Mouse (Mus musculus) limb, embryonic 11.5 days (tissue): ENCODE data around the gene Cnn2. TPM values are rescaled to one million over a fixed set of nuclear protein-coding genes. Genes with fewer than 3 reads are reported as not detected.

ENCODE experiments used
- ATAC-seq: fragments of 200-750 bp; cut with Nextera tagmentation; 2 replicates; pipeline ENCODE4 v1.8.0; 2017; ENCODE audit warnings: low read depth; ENCODE audit not compliant: insufficient number of reproducible peaks, low FRiP score, low TSS enrichment
- DNase-seq: peaks from one replicate; pipeline ENCODE4 v3.0.0-alpha.2; 2015; ENCODE audit warnings: low spot score
- H3K27ac ChIP-seq: fragments of 300-500 bp; sonication (generic); replicated peaks from 2 replicates; pipeline ENCODE4 v1.5.1; 2014; ENCODE audit warnings: low read depth, mild to moderate bottlenecking, low read length
- H3K27me3 ChIP-seq: fragments of 300-500 bp; sonication (generic); 2 replicates; pipeline ENCODE4 v1.6.1; 2014; ENCODE audit warnings: mild to moderate bottlenecking, low read length, mixed read lengths; ENCODE audit not compliant: control insufficient read depth, insufficient read depth
- H3K36me3 ChIP-seq: fragments of 300-500 bp; sonication (generic); 2 replicates; pipeline ENCODE4 v1.6.1; 2014; ENCODE audit warnings: mild to moderate bottlenecking, low read length, moderate library complexity, mixed read lengths; ENCODE audit not compliant: control insufficient read depth, insufficient read depth
- H3K4me1 ChIP-seq: fragments of 300-500 bp; sonication (generic); 2 replicates; pipeline ENCODE4 v1.6.1; 2014; ENCODE audit warnings: low read length, mixed read lengths; ENCODE audit not compliant: control insufficient read depth, insufficient read depth
- H3K4me2 ChIP-seq: fragments of 300-500 bp; sonication (generic); 2 replicates; pipeline ENCODE4 v1.6.1; 2014; ENCODE audit warnings: low read depth, mild to moderate bottlenecking, moderate library complexity; ENCODE audit not compliant: severe bottlenecking
- H3K4me3 ChIP-seq: fragments of 300-500 bp; sonication (generic); 2 replicates; pipeline ENCODE4 v1.5.1; 2014; ENCODE audit warnings: low read depth, low read length
- H3K9ac ChIP-seq: fragments of 300-500 bp; sonication (generic); 2 replicates; pipeline ENCODE4 v1.6.1; 2014; ENCODE audit warnings: mild to moderate bottlenecking, low read length
- H3K9me3 ChIP-seq: fragments of 300-500 bp; sonication (generic); 2 replicates; pipeline ENCODE4 v1.6.1; 2016; ENCODE audit warnings: low read length; ENCODE audit not compliant: control insufficient read depth
- WGBS: fragments of 180-500 bp; shearing (Covaris S2); extraction: QIAGEN DNeasy Blood & Tissue Kit; methylation state at CpG from one replicate; pipeline ENCODE4 v1.1.7; 2014; 5-methylcytosine and 5-hydroxymethylcytosine counted together
- polyA plus RNA-seq: library from polyadenylated mRNA; unstranded; fragments of >200 nt; fragmentation: Nextera tagmentation; extraction: Ambion mirVana; gene quantifications from 2 replicates; pipeline ENCODE4 v1.2.1, GENCODE M21; 2014

The Cnn2 gene
- polyA plus RNA-seq, 1 experiment from 2014 or later = 255 TPM

GRCm38 (mm10) chr10:79983670-79984069 is 4.7 kb upstream of the Cnn2 start:
- peak overlapping the region; percentile 70; the same call in 1 of the 2 replicates for H3K27ac ChIP-seq
- H3K4me2 ChIP-seq = peak overlapping the region; percentile 54
- ATAC-seq = no peak
- peak overlapping the region; percentile 66 for H3K4me3 ChIP-seq
- no peaks in the 10 kb centered on the region for H3K9me3 ChIP-seq
- peaks cover 6% of the 10 kb centered on the region for H3K36me3 ChIP-seq
- H3K4me1 ChIP-seq = peaks cover 33% of the 10 kb centered on the region
- H3K27me3 ChIP-seq = no peaks in the 10 kb centered on the region
- H3K9ac ChIP-seq = peak overlapping the region; percentile 75
- peak; percentile 74 for DNase-seq
- under 1% methylated on average over 21 of the region's 21 CpGs for WGBS

DNA sequence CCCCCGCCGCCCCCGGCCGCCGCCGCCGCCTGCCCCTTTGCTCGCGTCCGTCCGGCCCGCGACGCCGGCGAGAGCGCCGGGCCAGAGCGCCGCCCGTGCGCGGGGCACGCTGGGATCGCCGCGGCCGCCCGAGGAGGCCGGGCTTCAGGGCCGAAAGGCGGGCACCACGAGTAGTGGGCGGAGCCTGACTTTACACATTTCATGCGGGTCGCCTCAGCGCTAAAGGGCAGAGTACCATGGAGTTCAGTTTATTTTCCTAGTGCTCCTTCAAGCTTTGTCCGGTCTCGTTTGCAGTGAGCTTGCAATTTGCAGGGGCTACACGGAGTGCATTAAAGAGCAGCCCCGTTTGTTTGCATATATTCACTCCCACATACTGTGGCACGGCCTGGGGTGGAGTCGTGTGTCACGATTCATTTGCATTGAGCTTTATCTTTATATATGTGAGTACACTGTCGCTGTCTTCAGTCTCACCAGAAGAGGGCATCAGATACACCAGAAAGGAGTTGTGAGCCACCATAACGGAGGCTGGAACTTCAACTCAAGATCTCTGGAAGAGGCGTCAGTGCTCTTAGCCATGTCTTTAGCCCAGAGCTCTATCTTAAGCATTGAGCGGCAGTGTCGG is 4.1 kb upstream of the Cnn2 start, which contains the start of gene Tmem259:
Gene Tmem259 (minus strand): TSS at position 136 of the 622 bp plus-strand sequence.
- WGBS = under 1% methylated on average over 42 of the region's 49 CpGs
- peak within 1 kb of the TSS; percentile 76 for H3K27ac ChIP-seq
- H3K4me2 ChIP-seq = peak within 1 kb of the TSS; percentile 54
- DNase-seq = peak; percentile 89
- no peaks in the 10 kb centered on the region for H3K27me3 ChIP-seq
- no peaks in the 10 kb centered on the region for H3K9me3 ChIP-seq
- H3K9ac ChIP-seq = peak within 1 kb of the TSS; percentile 75
- peak within 1 kb of the TSS; percentile 66 for H3K4me3 ChIP-seq
- H3K36me3 ChIP-seq = peaks cover 1% of the 10 kb centered on the region; the same call in 1 of the 2 replicates
- H3K4me1 ChIP-seq = peaks cover 38% of the 10 kb centered on the region
- peak; percentile 69 for ATAC-seq

- Histone ChIP-seq H3K4me2 (peak overlapping the region; percentile 54), H3K36me3 (no peaks in the 10 kb centered on the region), H3K27ac (peak overlapping the region; percentile 76), H3K27me3 (no peaks in the 10 kb centered on the region), H3K4me1 (peaks cover 43% of the 10 kb centered on the region), H3K9ac (peak overlapping the region; percentile 49), H3K9me3 (no peaks in the 10 kb centered on the region), H3K4me3 (peak overlapping the region; percentile 66)
- 0% methylated on average over 22 of the region's 22 CpGs for WGBS
- DNase-seq (peak; percentile 93), ATAC-seq (peak; percentile 91)
These were observed 3.5 kb upstream of the Cnn2 start for GRCm38 (mm10) chr10:79984871-79985270.

GRCm38 (mm10) chr10:79985334-79986231 is 2.8 kb upstream of the Cnn2 start:
- Histone ChIP-seq H3K4me2 (peak overlapping the region; percentile 54), H3K36me3 (no peaks in the 10 kb centered on the region), H3K27ac (peak overlapping the region; percentile 76), H3K27me3 (no peaks in the 10 kb centered on the region), H3K9me3 (no peaks in the 10 kb centered on the region), H3K4me3 (peak overlapping the region; percentile 66), H3K4me1 (peaks cover 47% of the 10 kb centered on the region), H3K9ac (peak overlapping the region; percentile 49)
- WGBS = 4% methylated on average over 35 of the region's 35 CpGs
- ATAC-seq (no peak), DNase-seq (peak; percentile 62)

- Histone ChIP-seq H3K4me1 (peaks cover 47% of the 10 kb centered on the region), H3K27ac (no peak overlapping the region), H3K4me3 (0 out of 2 replicates have a peak overlapping the region, but pooled peaks have one; percentile 9), H3K27me3 (no peaks in the 10 kb centered on the region), H3K9me3 (no peaks in the 10 kb centered on the region; the same call in 1 of the 2 replicates), H3K4me2 (peak overlapping the region; percentile 54), H3K9ac (no peak overlapping the region), H3K36me3 (peaks cover 5% of the 10 kb centered on the region; the same call in 1 of the 2 replicates)
- 42% methylated on average over 6 of the region's 6 CpGs for WGBS
- no peak for DNase-seq
- no peak for ATAC-seq
These were observed 2.0 kb upstream of the Cnn2 start for GRCm38 (mm10) chr10:79986232-79986878.

DNA sequence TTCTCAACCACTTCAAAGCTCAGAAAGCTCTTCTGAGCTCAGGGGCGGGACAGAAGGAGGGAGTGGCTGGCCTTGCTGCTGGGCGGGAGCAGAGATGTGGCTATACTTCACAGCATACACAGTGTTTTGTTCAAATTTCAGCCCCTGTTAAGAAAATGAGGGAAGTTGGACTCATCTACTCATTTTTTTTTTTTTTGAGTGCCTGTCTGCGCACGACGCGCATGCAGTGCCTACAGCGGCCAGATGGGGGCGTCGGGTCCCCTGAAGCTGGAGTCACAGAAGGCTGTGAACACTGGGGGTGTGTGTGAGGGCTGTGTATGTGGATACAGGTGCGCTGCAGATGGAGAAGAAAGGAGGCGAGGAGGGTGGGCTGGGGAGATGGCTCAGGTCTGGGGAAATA is 1.4 kb upstream of the Cnn2 start:
- H3K4me3 ChIP-seq = no peak overlapping the region
- DNase-seq (peak; percentile 93), ATAC-seq (no peak)
- peaks cover 9% of the 10 kb centered on the region; the same call in 1 of the 2 replicates for H3K36me3 ChIP-seq
- 3% methylated on average over 11 of the region's 11 CpGs for WGBS
- peak overlapping the region; percentile 52 for H3K27ac ChIP-seq
- H3K9ac ChIP-seq = 0 out of 2 replicates have a peak overlapping the region, but pooled peaks have one; percentile 7
- peaks cover 47% of the 10 kb centered on the region for H3K4me1 ChIP-seq
- H3K9me3 ChIP-seq = no peaks in the 10 kb centered on the region; the same call in 1 of the 2 replicates
- no peaks in the 10 kb centered on the region for H3K27me3 ChIP-seq
- H3K4me2 ChIP-seq = peak overlapping the region; percentile 54

- peak overlapping the region; percentile 54 for H3K4me2 ChIP-seq
- H3K9me3 ChIP-seq = no peaks in the 10 kb centered on the region; the same call in 1 of the 2 replicates
- peak overlapping the region; percentile 73 for H3K9ac ChIP-seq
- peaks cover 43% of the 10 kb centered on the region for H3K4me1 ChIP-seq
- peaks cover 17% of the 10 kb centered on the region; the same call in 1 of the 2 replicates for H3K36me3 ChIP-seq
- peak overlapping the region; percentile 62 for H3K4me3 ChIP-seq
- no peaks in the 10 kb centered on the region for H3K27me3 ChIP-seq
- DNase-seq (peak; percentile 45), ATAC-seq (no peak)
- peak overlapping the region; percentile 65 for H3K27ac ChIP-seq
- 7% methylated on average over 27 of the region's 27 CpGs for WGBS
These were observed 446 bp upstream of the Cnn2 start for GRCm38 (mm10) chr10:79987771-79988505.
